Mouse (Mus musculus) CD8-positive naive resting alpha-beta T cell, adult 57 days (primary cell): ENCODE data around the gene Cipc. TPM values are rescaled to one million over a fixed set of nuclear protein-coding genes. Genes with fewer than 3 reads are reported as not detected.

ENCODE experiments used
- total RNA-seq: library from RNA; stranded (reverse); gene quantifications from one replicate; pipeline ENCODE4 v1.2.4, GENCODE M21; 2023

Gene Cipc
- 28.9 TPM for total RNA-seq

GRCm38 (mm10) chr12:86946862-86947574 lies at the start of gene Cipc:
TSS of gene Cipc (plus strand) at chr12:86947043.

GRCm38 (mm10) chr12:86989890-86990754 lies 43.3 kb downstream of the Cipc start, which contains the start of gene Zdhhc22:
TSS of gene Zdhhc22 (minus strand) at chr12:86990430.

Other genes starting within 250 kb of the Cipc start
- gene Angel1, start 220.6 kb upstream of the Cipc start, total RNA-seq: 10.0 TPM
- not detected for gene Lrrc74a, start 212.7 kb upstream of the Cipc start, total RNA-seq
- 71.7 TPM for gene Irf2bpl, start 62.2 kb upstream of the Cipc start, total RNA-seq
- not detected for gene Zdhhc22, start 43.4 kb downstream of the Cipc start, total RNA-seq
- not detected for gene Tmem63c, start 74.3 kb downstream of the Cipc start, total RNA-seq
- gene Ngb, start 155.5 kb downstream of the Cipc start, total RNA-seq: 0.43 TPM
- gene Gstz1, start 200.1 kb downstream of the Cipc start, total RNA-seq: 12.2 TPM
- gene Pomt2, start 200.9 kb downstream of the Cipc start, total RNA-seq: 5.2 TPM